Mouse (Mus musculus) hindbrain, embryonic 15.5 days (tissue): ENCODE data around the gene Prkar1b. TPM values are rescaled to one million over a fixed set of nuclear protein-coding genes. Genes with fewer than 3 reads are reported as not detected.

Source experiments
- ATAC-seq: fragments of 200-750 bp; cut with Nextera tagmentation; 2 replicates; pipeline ENCODE4 v1.8.0; 2017; ENCODE audit warnings: low read depth, moderate number of reproducible peaks, moderate TSS enrichment; ENCODE audit not compliant: low FRiP score
- H3K27ac ChIP-seq: fragments of 300-500 bp; sonication (generic); replicated peaks from 2 replicates; pipeline ENCODE4 v1.5.1; 2015; ENCODE audit warnings: mild to moderate bottlenecking, inconsistent platforms
- H3K27me3 ChIP-seq: fragments of 300-500 bp; sonication (generic); 2 replicates; pipeline ENCODE4 v1.6.1; 2015; ENCODE audit warnings: control low read depth, inconsistent platforms
- H3K36me3 ChIP-seq: fragments of 300-500 bp; sonication (generic); 2 replicates; pipeline ENCODE4 v1.6.1; 2015; ENCODE audit warnings: control low read depth, inconsistent platforms
- H3K4me1 ChIP-seq: fragments of 300-500 bp; sonication (generic); replicated peaks from 2 replicates; pipeline ENCODE4 v1.6.1; 2015; ENCODE audit warnings: control low read depth, inconsistent platforms
- H3K4me2 ChIP-seq: fragments of 300-500 bp; sonication (generic); 2 replicates; pipeline ENCODE4 v1.6.1; 2015; ENCODE audit warnings: moderate library complexity, mild to moderate bottlenecking, inconsistent platforms
- H3K4me3 ChIP-seq: fragments of 300-500 bp; sonication (generic); 2 replicates; pipeline ENCODE4 v1.5.1; 2015; ENCODE audit warnings: mild to moderate bottlenecking, inconsistent platforms
- H3K9ac ChIP-seq: fragments of 300-500 bp; sonication (generic); 2 replicates; pipeline ENCODE4 v1.6.1; 2015; ENCODE audit warnings: inconsistent platforms
- H3K9me3 ChIP-seq: fragments of 300-500 bp; sonication (generic); 2 replicates; pipeline ENCODE4 v1.6.1; 2016; ENCODE audit warnings: control low read depth, inconsistent platforms
- WGBS: fragments of 180-500 bp; shearing (Covaris S2); methylation state at CpG from one replicate; pipeline ENCODE4 v1.1.7; 2015; 5-methylcytosine and 5-hydroxymethylcytosine counted together
- polyA plus RNA-seq: library from polyadenylated mRNA; unstranded; fragments of >200 nt; fragmentation: Nextera tagmentation; extraction: Ambion mirVana; gene quantifications from 2 replicates; pipeline ENCODE4 v1.2.1, GENCODE M21; 2015

Gene Prkar1b
- polyA plus RNA-seq, 1 experiment from 2014 or later: 294 TPM

DNA sequence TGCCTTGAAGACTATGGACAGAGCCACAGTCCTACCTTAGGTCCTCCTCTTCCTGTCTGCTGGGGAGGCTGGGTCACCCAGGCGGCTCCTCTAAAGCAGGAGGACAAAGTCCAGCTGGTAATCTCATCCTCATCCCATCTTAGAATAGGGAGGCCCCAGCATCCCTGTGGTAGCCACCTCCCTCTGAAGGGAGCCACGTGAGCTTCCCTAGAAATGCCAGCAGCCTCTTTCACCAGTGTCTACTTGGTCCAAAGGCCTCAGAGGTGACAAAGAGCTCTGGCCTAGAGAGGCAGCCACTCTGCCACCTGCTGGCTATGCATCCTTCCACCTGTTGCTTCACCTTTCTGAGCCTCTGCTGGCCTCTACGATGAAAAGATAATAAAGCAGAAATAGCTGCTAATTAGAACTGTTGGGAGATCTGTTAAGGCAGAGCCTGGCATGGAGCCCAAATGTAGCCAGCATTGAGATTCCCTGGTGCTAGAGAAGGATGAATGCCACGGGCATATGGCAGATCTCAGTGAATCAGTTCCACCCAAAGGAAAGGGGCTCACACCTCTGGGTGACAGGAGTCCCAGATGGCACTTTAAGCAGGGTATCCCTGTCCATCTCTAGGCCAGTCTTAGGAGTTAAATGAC, 142.5 kb downstream of the Prkar1b start:
- 56% methylated on average over 4 of the region's 4 CpGs for WGBS
- no peaks in the 10 kb centered on the region for H3K36me3 ChIP-seq
- ATAC-seq: no peak

DNA sequence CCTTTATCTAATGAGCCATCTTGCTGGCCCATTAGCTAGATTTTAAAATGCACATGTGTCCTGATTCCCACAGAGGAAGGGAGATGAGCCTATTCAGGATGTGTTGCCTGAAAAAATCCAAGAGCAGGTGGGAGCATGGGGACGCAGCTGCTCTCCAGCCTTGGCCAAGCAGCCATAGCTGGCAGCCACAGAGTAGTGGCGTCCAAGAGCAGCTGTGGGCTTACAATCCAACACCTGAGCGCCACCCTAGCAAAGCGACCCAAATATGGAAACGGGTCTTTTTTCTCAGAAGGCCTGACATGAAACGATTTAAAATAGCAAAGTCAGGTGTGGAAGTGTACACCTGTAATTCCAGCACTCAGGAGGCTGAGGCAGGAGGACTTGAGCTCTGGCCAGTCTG, 145.2 kb downstream of the Prkar1b start:
- H3K4me3 ChIP-seq: no peak overlapping the region
- WGBS: 68% methylated on average over 6 of the region's 6 CpGs
- ATAC-seq: no peak

More for the DNA sequence above, 142.5 kb downstream of the Prkar1b start:
- Histone ChIP-seq H3K4me2 (no peak overlapping the region), H3K27ac (no peak overlapping the region), H3K27me3 (no peaks in the 10 kb centered on the region), H3K9ac (no peak overlapping the region), H3K4me3 (no peak overlapping the region), H3K9me3 (no peaks in the 10 kb centered on the region), H3K4me1 (no peaks in the 10 kb centered on the region)

DNA sequence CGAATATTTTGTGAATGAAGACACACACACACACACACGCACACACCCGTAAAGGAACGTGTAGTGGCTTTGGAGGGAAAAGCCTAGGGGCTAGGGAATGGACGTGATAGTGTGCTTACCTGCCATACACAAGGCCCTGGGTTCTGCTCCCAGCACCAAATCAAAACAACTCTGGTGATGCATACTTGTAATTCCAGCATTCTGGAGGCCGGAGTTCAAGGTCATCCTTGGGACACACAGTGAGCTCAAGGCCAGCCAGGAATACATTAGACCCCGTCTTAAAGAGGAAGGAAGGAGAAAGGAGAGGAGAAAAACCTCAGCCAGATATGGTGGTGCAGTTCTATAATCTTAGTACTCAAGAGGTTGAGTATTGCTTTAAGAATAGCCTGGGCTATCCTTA, 150.1 kb downstream of the Prkar1b start:
- Histone ChIP-seq H3K27ac (no peak overlapping the region), H3K36me3 (no peaks in the 10 kb centered on the region), H3K9me3 (no peaks in the 10 kb centered on the region), H3K4me3 (no peak overlapping the region), H3K4me1 (peaks cover 32% of the 10 kb centered on the region), H3K4me2 (no peak overlapping the region), H3K27me3 (peaks cover 35% of the 10 kb centered on the region), H3K9ac (no peak overlapping the region)
- WGBS: 84% methylated on average over 7 of the region's 7 CpGs
- no peak for ATAC-seq

More for the DNA sequence above, 145.2 kb downstream of the Prkar1b start:
- no peaks in the 10 kb centered on the region for H3K9me3 ChIP-seq
- peaks cover 5% of the 10 kb centered on the region for H3K27me3 ChIP-seq
- H3K4me1 ChIP-seq: no peaks in the 10 kb centered on the region
- H3K9ac ChIP-seq: no peak overlapping the region
- H3K4me2 ChIP-seq: no peak overlapping the region
- no peaks in the 10 kb centered on the region for H3K36me3 ChIP-seq
- no peak overlapping the region for H3K27ac ChIP-seq

- no peak for ATAC-seq
- Histone ChIP-seq H3K27me3 (peaks cover 35% of the 10 kb centered on the region), H3K9ac (peak overlapping the region; percentile 35; the same call in 1 of the 2 replicates), H3K27ac (no peak overlapping the region), H3K4me2 (peak overlapping the region; percentile 95), H3K4me3 (peak overlapping the region; percentile 32), H3K9me3 (no peaks in the 10 kb centered on the region), H3K36me3 (no peaks in the 10 kb centered on the region), H3K4me1 (peaks cover 48% of the 10 kb centered on the region)
- WGBS: 1% methylated on average over 30 of the region's 30 CpGs
These were observed 151.7 kb downstream of the Prkar1b start for GRCm38 (mm10) chr5:138997936-138998580.

- no peaks in the 10 kb centered on the region for H3K9me3 ChIP-seq
- H3K4me1 ChIP-seq: peaks cover 55% of the 10 kb centered on the region
- peak within 1 kb of the TSS; percentile 87 for H3K9ac ChIP-seq
- WGBS: 2% methylated on average over 48 of the region's 48 CpGs
- H3K27ac ChIP-seq: peak within 1 kb of the TSS; percentile 91
- peak within 1 kb of the TSS; percentile 75 for H3K4me3 ChIP-seq
- 0 out of 2 replicates have a peak, but pooled peaks have one; percentile 15 for ATAC-seq
- peak within 1 kb of the TSS; percentile 95 for H3K4me2 ChIP-seq
- H3K36me3 ChIP-seq: no peaks in the 10 kb centered on the region
- peaks cover 41% of the 10 kb centered on the region for H3K27me3 ChIP-seq
These were observed 152.5 kb downstream of the Prkar1b start, which contains the start of gene Pdgfa for GRCm38 (mm10) chr5:138997171-138997788. Gene Pdgfa, minus strand, starts transcription at chr5:138997370.

- H3K4me1 ChIP-seq: peaks cover 59% of the 10 kb centered on the region
- peaks cover 48% of the 10 kb centered on the region for H3K27me3 ChIP-seq
- H3K9me3 ChIP-seq: no peaks in the 10 kb centered on the region
- peak overlapping the region; percentile 75 for H3K4me3 ChIP-seq
- peak overlapping the region; percentile 95 for H3K4me2 ChIP-seq
- peak overlapping the region; percentile 87; the same call in 1 of the 2 replicates for H3K9ac ChIP-seq
- ATAC-seq: peak; percentile 11; the same call in 1 of the 2 replicates
- peak overlapping the region; percentile 91 for H3K27ac ChIP-seq
- no peaks in the 10 kb centered on the region for H3K36me3 ChIP-seq
- 5% methylated on average over 24 of the region's 24 CpGs for WGBS
These were observed 153.3 kb downstream of the Prkar1b start for GRCm38 (mm10) chr5:138996322-138997073.

GRCm38 (mm10) chr5:138995721-138996311, 154.0 kb downstream of the Prkar1b start:
- H3K4me3 ChIP-seq: peak overlapping the region; percentile 75
- peaks cover 59% of the 10 kb centered on the region for H3K4me1 ChIP-seq
- no peaks in the 10 kb centered on the region for H3K36me3 ChIP-seq
- H3K9ac ChIP-seq: peak overlapping the region; percentile 87
- H3K4me2 ChIP-seq: peak overlapping the region; percentile 95
- peak; percentile 59 for ATAC-seq
- under 1% methylated on average over 40 of the region's 52 CpGs for WGBS
- peaks cover 55% of the 10 kb centered on the region for H3K27me3 ChIP-seq
- no peaks in the 10 kb centered on the region for H3K9me3 ChIP-seq
- peak overlapping the region; percentile 91 for H3K27ac ChIP-seq

GRCm38 (mm10) chr5:138994786-138995720, 154.7 kb downstream of the Prkar1b start:
- H3K9ac ChIP-seq: peak overlapping the region; percentile 87
- H3K4me1 ChIP-seq: peaks cover 59% of the 10 kb centered on the region
- peaks cover 54% of the 10 kb centered on the region for H3K27me3 ChIP-seq
- H3K4me3 ChIP-seq: peak overlapping the region; percentile 75
- H3K9me3 ChIP-seq: no peaks in the 10 kb centered on the region
- peak overlapping the region; percentile 91 for H3K27ac ChIP-seq
- ATAC-seq: peak; percentile 61
- H3K4me2 ChIP-seq: peak overlapping the region; percentile 95
- under 1% methylated on average over 65 of the region's 127 CpGs for WGBS
- no peaks in the 10 kb centered on the region for H3K36me3 ChIP-seq

- H3K9ac ChIP-seq: peak overlapping the region; percentile 87
- under 1% methylated on average over 45 of the region's 48 CpGs for WGBS
- peaks cover 60% of the 10 kb centered on the region for H3K4me1 ChIP-seq
- H3K27ac ChIP-seq: peak overlapping the region; percentile 91
- peak overlapping the region; percentile 95 for H3K4me2 ChIP-seq
- peaks cover 46% of the 10 kb centered on the region for H3K27me3 ChIP-seq
- H3K36me3 ChIP-seq: no peaks in the 10 kb centered on the region
- no peak for ATAC-seq
- H3K9me3 ChIP-seq: no peaks in the 10 kb centered on the region
- H3K4me3 ChIP-seq: peak overlapping the region; percentile 75
These were observed 155.6 kb downstream of the Prkar1b start for GRCm38 (mm10) chr5:138994108-138994785.
